Mouse (Mus musculus): ENCODE measurements at regions not wholly inside any gene's neighbourhood (a gene's known extent, or its start where the extent isn't known, plus 50 kb on each side); places are given as distances from the start of the nearest gene placed in this dataset.

- intact Hi-C loops (cut with DNase I), result no loop called here
- DNase-seq (ENCODE audit: low spot score in 2 of 2), result no peak
These were observed 136.1 kb upstream of the 9330182O14Rik start for GRCm38 (mm10) chr15:39998063-39998462.

GRCm38 (mm10) chr15:40000022-40000421 lies 134.1 kb upstream of the 9330182O14Rik start:
- intact Hi-C loops (cut with DNase I), result no loop called here

GRCm38 (mm10) chr15:40005096-40005495 lies 129.1 kb upstream of the 9330182O14Rik start:
- DNase-seq (ENCODE audit: low spot score in 2 of 2), result no peak
- intact Hi-C loops (cut with DNase I), result no loop called here

More at GRCm38 (mm10) chr15:40000022-40000421, 134.1 kb upstream of the 9330182O14Rik start:
- DNase-seq (ENCODE audit: low spot score in 2 of 2), result no peak

GRCm38 (mm10) chr15:40007844-40008243 lies 126.3 kb upstream of the 9330182O14Rik start:
- intact Hi-C loops (cut with DNase I), result no loop called here
- DNase-seq (ENCODE audit: low spot score in 2 of 2), result no peak

GRCm38 (mm10) chr15:40013833-40014232 lies 120.3 kb upstream of the 9330182O14Rik start:
- DNase-seq (ENCODE audit: low spot score in 2 of 2), result no peak
- intact Hi-C loops (cut with DNase I), result no loop called here

GRCm38 (mm10) chr15:40017019-40017418 lies 117.1 kb upstream of the 9330182O14Rik start:
- DNase-seq (ENCODE audit: low spot score in 2 of 2), result no peak
- intact Hi-C loops (cut with DNase I), result no loop called here

GRCm38 (mm10) chr15:40017597-40017996 lies 116.6 kb upstream of the 9330182O14Rik start:
- intact Hi-C loops (cut with DNase I), result no loop called here
- DNase-seq (ENCODE audit: low spot score in 2 of 2), result no peak

GRCm38 (mm10) chr15:40018047-40018791 lies 115.9 kb upstream of the 9330182O14Rik start:
- intact Hi-C loops (cut with DNase I), result no loop called here
- DNase-seq (ENCODE audit: low spot score in 2 of 2), result no peak

- intact Hi-C loops (cut with DNase I), result no loop called here
- no peak for DNase-seq (ENCODE audit: low spot score in 2 of 2)
These were observed 115.4 kb upstream of the 9330182O14Rik start for GRCm38 (mm10) chr15:40018792-40019151.

GRCm38 (mm10) chr15:40019226-40019625 lies 114.9 kb upstream of the 9330182O14Rik start:
- intact Hi-C loops (cut with DNase I), result no loop called here
- DNase-seq (ENCODE audit: low spot score in 2 of 2), result no peak

- no peak for DNase-seq (ENCODE audit: low spot score in 2 of 2)
- intact Hi-C loops (cut with DNase I), result no loop called here
These were observed 114.1 kb upstream of the 9330182O14Rik start for GRCm38 (mm10) chr15:40020097-40020496.

GRCm38 (mm10) chr15:40020646-40021045 lies 113.5 kb upstream of the 9330182O14Rik start:
- no peak for DNase-seq (ENCODE audit: low spot score in 2 of 2)
- intact Hi-C loops (cut with DNase I), result no loop called here

GRCm38 (mm10) chr15:40023195-40023594 lies 111.0 kb upstream of the 9330182O14Rik start:
- intact Hi-C loops (cut with DNase I), result no loop called here
- DNase-seq (ENCODE audit: low spot score in 2 of 2), result no peak

- intact Hi-C loops (cut with DNase I), result no loop called here
- no peak for DNase-seq (ENCODE audit: low spot score in 2 of 2)
These were observed 102.1 kb upstream of the 9330182O14Rik start for GRCm38 (mm10) chr15:40032088-40032487.

- intact Hi-C loops (cut with DNase I), result no loop called here
- DNase-seq (ENCODE audit: low spot score in 2 of 2), result no peak
These were observed 98.0 kb upstream of the 9330182O14Rik start for GRCm38 (mm10) chr15:40036181-40036580.

- peak; percentile 67 for DNase-seq (ENCODE audit: low spot score in 2 of 2)
- intact Hi-C loops (cut with DNase I), result no loop called here
These were observed 96.9 kb upstream of the 9330182O14Rik start for GRCm38 (mm10) chr15:40037266-40037665.

GRCm38 (mm10) chr15:40046219-40046618 lies 87.9 kb upstream of the 9330182O14Rik start:
- DNase-seq (ENCODE audit: low spot score in 2 of 2), result no peak

GRCm38 (mm10) chr15:40047100-40047499 lies 87.1 kb upstream of the 9330182O14Rik start:
- intact Hi-C loops (cut with DNase I), result no loop called here
- DNase-seq (ENCODE audit: low spot score in 2 of 2), result no peak

More at GRCm38 (mm10) chr15:40046219-40046618, 87.9 kb upstream of the 9330182O14Rik start:
- intact Hi-C loops (cut with DNase I), result no loop called here

- DNase-seq (ENCODE audit: low spot score in 2 of 2), result no peak
- intact Hi-C loops (cut with DNase I), result no loop called here
These were observed 66.1 kb upstream of the 9330182O14Rik start for GRCm38 (mm10) chr15:40068051-40068450.

- intact Hi-C loops (cut with DNase I), result no loop called here
- peak in 1 of 2 experiments; percentile 28 for DNase-seq (ENCODE audit: low spot score in 2 of 2)
These were observed 58.8 kb upstream of the 9330182O14Rik start for GRCm38 (mm10) chr15:40075334-40075893.

- no peak for DNase-seq (ENCODE audit: low spot score in 2 of 2)
- intact Hi-C loops (cut with DNase I), result no loop called here
These were observed 54.3 kb upstream of the 9330182O14Rik start for GRCm38 (mm10) chr15:40079872-40080271.

Measured in left cerebral cortex, postnatal 14 days (tissue).